Mouse (Mus musculus): Measurements from ENCODE around the gene Metrn.

Gene Metrn

DNA sequence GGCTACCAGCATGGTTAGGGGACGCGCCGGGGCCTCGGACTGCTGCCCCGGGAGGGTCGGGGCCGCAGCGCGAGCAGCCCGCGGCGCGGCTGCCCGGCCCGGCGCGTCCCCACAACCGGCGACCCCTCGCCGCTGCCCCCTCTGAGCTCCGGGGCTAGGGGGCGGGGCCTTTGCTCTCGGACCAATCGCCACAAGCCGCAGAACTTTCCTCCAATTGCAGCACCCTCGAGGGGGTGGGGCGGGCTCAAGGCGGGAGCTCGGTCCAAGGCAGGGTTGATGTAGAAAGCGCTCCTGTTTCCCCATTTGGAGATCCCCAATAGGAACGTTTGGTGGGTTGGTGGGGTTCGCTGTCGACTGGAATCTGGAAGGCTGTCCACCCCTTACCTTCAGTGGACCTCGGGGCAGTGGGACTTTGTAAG is at the start of gene Metrn:
TSS of gene Metrn (minus strand) at position 186 of the 419 bp plus-strand sequence.
- peak; percentile 86 to 93 for DNase-seq

DNA sequence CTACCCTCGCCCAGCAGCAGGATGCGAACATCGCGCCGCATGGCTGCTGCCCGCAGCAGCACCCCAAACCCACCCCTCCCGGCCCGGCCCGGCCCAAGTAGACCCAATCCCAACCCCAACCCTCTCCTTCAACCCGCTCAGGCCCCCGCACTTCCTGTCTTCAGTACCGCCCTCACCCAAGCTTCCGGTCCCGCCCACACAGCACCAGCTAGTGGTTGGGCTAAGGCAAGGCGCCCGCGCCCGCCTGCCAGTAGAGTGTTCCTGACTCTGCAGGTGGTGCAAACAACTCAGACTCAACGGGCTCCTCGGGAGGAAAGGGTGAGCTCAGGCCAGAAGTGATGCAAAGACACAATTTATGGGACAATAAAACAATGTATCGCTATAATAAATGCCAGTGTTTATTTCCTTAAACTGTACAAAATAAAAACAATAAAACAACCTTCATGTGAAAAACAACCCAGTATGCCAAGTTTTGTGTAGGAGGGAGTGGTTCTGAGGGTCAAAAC is 47.5 kb upstream of the Metrn start, which contains the start of gene Rhot2:
TSS of gene Rhot2 (minus strand) at position 456 of the 506 bp plus-strand sequence.
- peak; percentile 96 to 97 for DNase-seq

GRCm38 (mm10) chr17:25843636-25844395 is 46.9 kb upstream of the Metrn start:
- peak; percentile 51 to 72 for DNase-seq

GRCm38 (mm10) chr17:25843122-25843521 is 46.2 kb upstream of the Metrn start:
- peak in 1 of 2 experiments; percentile 28 for DNase-seq

GRCm38 (mm10) chr17:25842509-25842908 is 45.6 kb upstream of the Metrn start:
- peak in 1 of 2 experiments; percentile 24 for DNase-seq

DNA sequence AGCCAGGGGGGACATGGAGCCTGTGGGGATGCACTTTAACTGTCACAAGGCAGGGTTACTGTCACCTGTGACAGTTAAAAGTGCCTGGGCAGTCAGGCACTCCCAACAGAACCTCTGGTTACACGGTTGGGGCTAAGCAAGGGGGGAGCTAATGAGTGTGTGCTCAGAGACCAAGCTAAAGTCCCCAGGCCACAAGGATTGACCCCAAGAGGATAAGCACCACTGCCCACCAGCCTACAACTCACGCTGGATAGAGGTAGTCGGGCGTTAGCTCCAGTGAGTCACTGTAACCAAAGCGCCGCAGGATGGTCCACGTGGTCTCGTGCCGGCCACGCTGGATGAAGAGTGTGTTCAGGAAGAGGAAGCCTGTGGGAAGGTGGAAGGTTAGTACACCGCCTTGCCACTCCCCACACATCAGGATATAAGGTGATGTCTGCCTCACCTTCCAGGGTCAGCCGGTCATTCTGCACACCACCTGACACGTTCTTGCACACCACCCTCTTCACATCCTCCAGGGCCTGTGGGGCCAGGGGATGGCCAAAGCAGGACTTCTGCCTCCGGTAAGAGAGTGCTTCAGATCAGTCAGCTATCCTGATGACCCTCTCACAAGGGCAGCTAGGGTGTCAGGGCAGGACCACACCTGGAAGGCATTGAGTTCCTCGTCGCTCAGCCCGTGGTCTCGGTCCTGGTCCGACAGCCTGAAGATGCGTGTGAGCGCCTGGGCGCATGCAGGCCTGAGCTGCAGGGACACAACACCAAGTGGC is 44.4 kb upstream of the Metrn start, which contains the start of gene Gm20683:
TSS of gene Gm20683 (minus strand) at position 647 of the 764 bp plus-strand sequence.
- DNase-seq, result no peak

GRCm38 (mm10) chr17:25840519-25840918 is 43.6 kb upstream of the Metrn start:
- no peak for DNase-seq

DNA sequence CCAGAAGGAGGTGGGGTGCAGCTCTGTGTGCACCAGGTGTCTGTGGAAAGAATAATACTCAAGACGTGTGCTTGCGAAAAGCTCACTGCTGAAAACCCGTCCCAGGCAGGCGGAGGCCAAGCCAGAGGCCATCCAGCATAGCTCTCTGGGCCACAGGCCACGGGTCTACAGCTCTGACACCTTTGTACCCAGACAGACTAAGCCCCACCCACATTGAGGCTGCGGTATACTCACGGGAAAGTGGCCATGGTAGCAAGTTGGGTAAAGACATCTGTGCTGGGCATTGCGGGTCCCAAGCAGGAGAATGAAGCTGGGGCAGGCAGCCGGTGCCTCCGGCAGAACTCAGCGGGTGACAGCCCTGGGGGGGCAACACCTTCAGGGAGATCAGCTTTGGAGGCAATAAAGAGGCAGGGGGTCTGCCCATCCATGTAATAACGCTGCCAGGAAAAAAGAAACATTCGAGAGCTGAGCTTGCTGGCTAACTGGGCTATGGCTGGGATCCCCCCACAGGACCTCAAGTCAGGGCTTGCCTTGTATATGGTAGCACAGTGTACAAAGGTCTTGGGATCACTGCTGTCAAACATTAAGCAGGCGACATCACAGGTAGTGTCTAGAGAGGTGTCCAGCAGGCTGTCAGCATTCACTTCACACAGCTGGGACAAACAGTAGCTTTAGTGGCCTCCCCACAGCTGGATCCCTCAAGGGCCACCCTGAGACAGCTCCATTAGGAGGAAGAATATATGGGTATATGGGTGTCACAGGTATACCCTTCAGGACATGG is 42.7 kb upstream of the Metrn start:
- DNase-seq, result peak in 1 of 2 experiments; percentile 33

- DNase-seq, result no peak
Observed at GRCm38 (mm10) chr17:25838904-25839303, 42.0 kb upstream of the Metrn start.

DNA sequence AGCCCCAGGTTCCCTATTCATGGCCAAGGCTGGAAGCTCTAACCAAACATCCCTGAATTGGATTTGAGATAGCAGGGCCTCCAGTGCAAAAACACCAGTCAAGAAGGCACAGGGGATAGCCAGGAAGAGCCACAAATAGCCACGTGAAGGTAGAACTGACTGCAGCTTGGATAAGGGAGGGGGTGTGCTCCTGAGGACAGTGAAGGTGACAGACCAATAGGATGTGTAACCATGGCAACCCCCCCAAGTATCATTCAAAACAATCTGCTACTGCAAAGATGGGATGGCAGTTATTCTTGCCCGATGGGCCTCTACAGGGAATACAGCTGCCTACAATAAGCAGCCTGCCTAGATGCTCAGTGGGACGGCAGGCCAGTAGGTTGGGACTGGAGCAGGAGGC is 40.6 kb upstream of the Metrn start:
- peak; percentile 44 to 53 for DNase-seq

DNA sequence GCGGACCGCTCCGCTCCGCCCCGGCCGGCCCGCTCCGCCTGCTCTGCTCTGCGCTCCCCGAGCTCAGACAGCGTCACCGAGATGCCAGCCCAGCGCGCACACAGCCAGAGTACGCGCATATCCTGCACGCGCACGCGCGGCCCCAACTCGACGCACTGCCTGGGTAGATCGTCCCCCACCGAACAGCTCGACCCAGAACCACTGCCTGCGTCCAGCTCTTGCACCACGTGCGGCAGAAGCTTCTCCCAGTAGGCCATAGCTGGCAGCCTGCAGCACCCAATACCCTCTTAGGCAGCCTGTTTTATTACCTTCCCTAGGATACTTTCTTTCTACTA is 40.1 kb upstream of the Metrn start, which contains the start of gene Rhbdl1:
TSS of gene Rhbdl1 (minus strand) at position 220 of the 335 bp plus-strand sequence.
- DNase-seq, result peak; percentile 91 to 92

GRCm38 (mm10) chr17:25836397-25837075 is 39.6 kb upstream of the Metrn start:
- peak in 1 of 2 experiments; percentile 59 for DNase-seq

DNA sequence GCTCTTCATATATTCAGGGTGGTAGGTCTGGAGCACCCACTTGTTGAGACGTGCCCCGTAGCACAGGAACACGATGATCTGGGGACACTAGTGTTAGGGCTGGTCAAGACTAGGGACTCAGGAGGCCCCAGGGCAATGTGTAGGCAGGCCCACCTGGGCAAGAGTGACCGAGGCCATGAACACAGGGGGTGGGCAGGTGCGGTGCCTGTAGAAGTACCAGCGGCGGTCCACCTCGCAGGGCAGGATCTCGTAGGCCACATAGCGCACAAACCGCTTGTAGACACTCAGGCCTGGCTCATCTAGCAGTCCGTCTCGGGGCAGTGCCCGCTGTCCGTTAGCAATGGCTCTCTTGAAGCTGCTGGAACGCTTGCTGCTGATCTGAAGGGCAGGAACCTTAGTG is 38.9 kb upstream of the Metrn start:
- DNase-seq, result peak in 1 of 2 experiments; percentile 33

DNA sequence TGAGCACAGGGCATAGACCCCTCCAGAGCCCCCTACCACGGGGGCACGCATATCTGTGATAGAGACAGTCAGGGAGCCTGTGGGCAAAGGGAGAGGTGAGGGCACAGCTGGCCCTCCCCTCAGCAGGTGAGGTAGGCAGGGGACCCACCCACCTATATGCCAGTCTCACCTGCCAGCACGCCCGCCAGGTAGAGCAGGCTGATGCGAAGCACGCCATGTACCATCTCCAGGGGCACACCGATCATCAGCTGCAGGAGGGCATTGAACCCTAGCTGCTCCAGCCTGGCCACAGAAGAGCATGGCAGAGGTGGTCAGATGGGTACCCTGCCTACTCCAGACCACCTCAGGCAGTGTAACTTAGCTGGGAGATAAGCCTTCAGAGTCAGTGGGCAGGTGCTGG is 38.4 kb upstream of the Metrn start:
- DNase-seq, result no peak

DNA sequence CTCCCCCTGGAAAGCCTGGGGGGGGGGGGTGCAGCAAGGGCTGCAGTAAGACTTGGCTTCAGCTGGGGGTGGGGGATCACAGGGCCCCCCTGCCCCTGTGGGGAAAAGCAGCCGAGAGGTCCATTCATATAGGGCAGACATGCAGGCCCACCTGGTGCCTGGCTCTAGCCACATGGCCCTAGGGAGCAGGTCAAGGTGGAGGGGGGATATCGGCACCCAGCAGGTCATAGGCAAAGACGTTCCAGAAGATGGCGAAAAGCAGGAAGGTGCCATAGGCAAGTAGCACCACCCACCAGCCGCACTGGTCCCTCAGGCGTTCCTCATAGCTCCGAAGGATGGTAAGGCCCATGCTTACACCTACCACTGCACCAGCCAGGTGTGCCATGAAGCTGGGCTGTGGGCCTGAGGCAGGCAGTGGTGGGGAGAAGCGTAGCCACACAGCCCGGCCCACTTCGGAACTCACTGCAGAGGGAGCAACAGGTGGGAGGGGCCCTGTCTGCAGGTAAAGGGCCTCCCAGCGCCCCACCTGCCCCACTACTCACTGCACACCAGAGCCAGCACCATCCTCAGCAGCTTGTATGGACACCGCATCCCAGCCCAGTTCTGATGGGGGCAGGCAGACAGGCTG is 37.8 kb upstream of the Metrn start:
- peak in 1 of 2 experiments; percentile 52 for DNase-seq

DNA sequence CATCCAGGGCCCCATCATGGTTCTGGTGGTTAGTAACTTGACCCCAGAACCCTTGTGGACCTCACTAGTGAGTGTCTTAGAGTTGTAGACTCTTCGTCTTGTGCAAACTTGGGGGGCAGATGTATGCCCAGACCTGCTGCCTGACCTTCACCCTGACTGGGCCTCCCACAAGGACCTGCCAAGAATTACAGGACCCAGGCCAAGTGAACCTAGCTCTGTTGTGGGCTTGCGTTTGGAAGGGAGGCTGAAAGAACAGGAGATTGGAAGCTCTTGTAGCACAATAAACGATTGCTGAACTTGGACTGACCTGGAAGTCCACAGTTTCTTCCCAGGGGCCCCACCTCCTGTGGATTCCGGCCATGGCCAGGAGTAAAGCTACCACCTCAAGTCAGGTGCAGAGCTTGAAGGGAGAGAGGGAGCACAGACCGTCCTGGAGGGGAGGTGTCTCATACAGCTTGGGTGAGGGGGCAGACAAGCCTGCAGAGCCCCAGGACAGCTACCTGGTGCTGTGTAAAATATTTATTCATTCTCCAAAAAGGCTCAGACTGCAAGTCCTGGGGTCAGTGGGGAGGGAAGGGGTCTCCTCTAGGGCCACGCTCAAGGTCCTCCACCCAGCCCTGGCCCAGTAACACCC is 37.1 kb upstream of the Metrn start:
- DNase-seq, result peak in 1 of 2 experiments; percentile 44

GRCm38 (mm10) chr17:25833291-25833663 is 36.3 kb upstream of the Metrn start, which contains the start of gene Stub1:
Gene Stub1, minus strand, starts transcription at chr17:25833404.
- peak; percentile 94 to 95 for DNase-seq

- peak; percentile 100 for DNase-seq
Observed at GRCm38 (mm10) chr17:25832436-25833290, 35.7 kb upstream of the Metrn start.

DNA sequence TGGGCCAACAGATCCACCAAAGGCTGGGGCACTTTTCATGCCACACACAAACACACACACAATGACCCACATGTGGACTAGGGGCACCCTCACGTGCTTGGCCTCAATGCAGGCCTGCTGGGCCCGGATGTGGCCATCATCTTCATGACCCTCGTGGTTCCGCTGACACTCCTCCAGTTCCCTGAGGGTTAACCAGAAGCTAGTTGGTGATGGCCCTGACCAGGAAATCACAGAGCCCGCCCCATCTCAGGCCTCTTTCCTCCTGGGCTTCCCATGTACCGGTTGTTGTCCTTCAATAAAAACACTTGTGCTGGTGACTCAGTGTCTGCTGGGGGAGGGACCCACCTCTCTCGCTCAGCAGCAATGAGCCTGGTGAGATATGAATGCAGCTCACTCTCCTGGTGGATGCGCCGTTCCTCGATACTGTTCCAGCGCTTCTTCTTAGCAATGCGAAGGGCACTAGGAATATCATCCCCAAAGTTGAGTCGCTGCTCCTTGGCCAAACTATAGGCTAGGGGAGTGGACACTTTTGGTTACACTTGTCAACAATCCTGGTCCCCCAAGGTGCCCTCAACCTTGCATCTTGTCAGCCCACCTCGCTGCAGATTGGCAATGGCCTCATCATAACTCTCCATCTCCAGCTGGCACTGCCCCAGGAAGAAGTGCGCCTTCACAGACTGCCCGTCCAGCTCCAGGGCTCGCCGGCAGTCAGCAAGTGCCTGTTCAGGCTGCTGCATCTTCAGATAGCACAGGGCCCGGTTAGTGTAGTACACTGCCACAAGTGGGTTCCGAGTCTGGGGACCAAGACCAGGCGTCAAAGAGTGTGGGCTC is 34.7 kb upstream of the Metrn start:
- DNase-seq, result peak; percentile 71 to 74

Measured in cerebellum, postnatal 10 days (tissue).